Mouse (Mus musculus): ENCODE data around the gene Mei1. TPM values are rescaled to one million over a fixed set of nuclear protein-coding genes. Genes with fewer than 3 reads are reported as not detected.

The Mei1 gene
- polyA plus RNA-seq, 1 experiment from 2014 or later: not detected

- Histone ChIP-seq H3K4me1 (replicated peaks) (peaks cover 29% of the 10 kb centered on the region), H3K4me3 (replicated peaks) (no peak overlapping the region), H3K27me3 (replicated peaks) (no peaks in the 10 kb centered on the region), H3K9me3 (no peaks in the 10 kb centered on the region), H3K4me2 (replicated peaks) (no peak overlapping the region), H3K36me3 (no peaks in the 10 kb centered on the region), H3K9ac (no peak overlapping the region), H3K27ac (peak overlapping the region; percentile 91)
- no peak for ATAC-seq
- WGBS: 31% methylated on average over 2 of the region's 2 CpGs
Observed at GRCm38 (mm10) chr15:82145408-82145807, 75.6 kb downstream of the Mei1 start.

- Histone ChIP-seq H3K27me3 (replicated peaks) (no peaks in the 10 kb centered on the region), H3K27ac (peak overlapping the region; percentile 91), H3K4me3 (replicated peaks) (peak overlapping the region; percentile 90), H3K4me1 (replicated peaks) (peaks cover 29% of the 10 kb centered on the region), H3K9ac (no peak overlapping the region), H3K9me3 (no peaks in the 10 kb centered on the region), H3K36me3 (no peaks in the 10 kb centered on the region), H3K4me2 (replicated peaks) (peak overlapping the region; percentile 80)
- 9% methylated on average over 11 of the region's 11 CpGs for WGBS
- peak; percentile 41 for ATAC-seq
Observed at GRCm38 (mm10) chr15:82145851-82146769, 76.3 kb downstream of the Mei1 start.

- no peaks in the 10 kb centered on the region for H3K9me3 ChIP-seq
- peaks cover 33% of the 10 kb centered on the region for H3K4me1 ChIP-seq (replicated peaks)
- under 1% methylated on average over 62 of the region's 79 CpGs for WGBS
- H3K36me3 ChIP-seq: no peaks in the 10 kb centered on the region
- H3K9ac ChIP-seq: peak within 1 kb of the TSS; percentile 85
- peak; percentile 98 for ATAC-seq
- H3K27ac ChIP-seq: peak within 1 kb of the TSS; percentile 93
- H3K4me3 ChIP-seq (replicated peaks): peak within 1 kb of the TSS; percentile 90
- H3K4me2 ChIP-seq (replicated peaks): peak within 1 kb of the TSS; percentile 80
- H3K27me3 ChIP-seq (replicated peaks): no peaks in the 10 kb centered on the region
Observed at GRCm38 (mm10) chr15:82146770-82147610, 77.2 kb downstream of the Mei1 start, which contains the start of gene Srebf2. Srebf2 (plus strand) TSS chr15:82147181.

DNA sequence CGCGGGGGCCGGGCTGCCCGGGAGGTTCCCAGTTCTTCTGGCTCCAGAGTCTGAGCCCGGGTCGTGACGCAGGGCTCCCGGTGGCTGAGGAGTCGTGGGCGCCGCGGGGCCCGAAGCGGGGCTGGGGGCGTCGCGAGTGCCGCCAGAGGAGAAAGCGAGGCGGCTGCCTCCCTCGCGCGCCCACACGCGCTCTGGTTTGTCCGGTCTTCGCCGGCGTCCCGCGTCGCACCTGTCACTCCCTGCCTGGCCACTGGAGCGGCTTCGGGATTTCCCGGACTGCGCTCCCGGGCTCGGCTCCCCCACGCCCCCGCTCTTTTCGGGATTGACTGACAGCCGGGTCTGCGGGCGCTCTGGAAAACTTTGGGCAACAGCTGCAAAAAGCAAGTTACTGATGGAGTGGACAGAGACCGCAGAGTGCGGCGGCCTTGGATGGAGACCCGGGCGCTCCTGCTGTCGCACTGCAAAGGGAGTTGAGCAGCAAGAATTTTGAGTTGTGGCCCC lies 77.9 kb downstream of the Mei1 start:
- Histone ChIP-seq H3K4me1 (replicated peaks) (peaks cover 40% of the 10 kb centered on the region), H3K27ac (peak overlapping the region; percentile 93), H3K4me2 (replicated peaks) (peak overlapping the region; percentile 80), H3K36me3 (no peaks in the 10 kb centered on the region), H3K9ac (peak overlapping the region; percentile 85), H3K4me3 (replicated peaks) (peak overlapping the region; percentile 90), H3K27me3 (replicated peaks) (no peaks in the 10 kb centered on the region), H3K9me3 (no peaks in the 10 kb centered on the region)
- WGBS: under 1% methylated on average over 50 of the region's 50 CpGs
- ATAC-seq: no peak; the same call in 1 of the 2 replicates

DNA sequence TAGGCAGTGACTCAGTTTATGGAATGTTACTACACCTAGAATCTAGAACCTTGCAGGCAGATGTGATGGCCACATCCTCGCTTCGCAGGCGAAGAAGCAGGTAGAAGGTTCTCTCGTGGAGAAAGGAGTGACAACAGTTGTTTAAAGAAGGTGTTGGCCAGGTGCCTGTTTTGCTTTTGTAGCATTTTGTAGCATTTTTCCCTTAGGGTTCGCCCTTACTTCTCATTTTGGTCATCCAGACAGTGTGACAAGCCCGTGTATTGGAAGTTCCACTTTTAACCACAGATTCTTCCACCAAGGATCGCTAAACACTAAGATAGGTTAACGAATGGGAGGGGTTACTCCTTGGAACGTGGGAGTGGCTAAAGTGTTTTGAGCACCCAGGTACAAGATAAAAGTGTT lies 78.7 kb downstream of the Mei1 start:
- H3K9ac ChIP-seq: peak overlapping the region; percentile 85
- peak overlapping the region; percentile 93; the same call in 1 of the 2 replicates for H3K27ac ChIP-seq
- H3K4me3 ChIP-seq (replicated peaks): peak overlapping the region; percentile 90
- no peaks in the 10 kb centered on the region for H3K36me3 ChIP-seq
- H3K4me2 ChIP-seq (replicated peaks): peak overlapping the region; percentile 80
- no peaks in the 10 kb centered on the region for H3K9me3 ChIP-seq
- no peak for ATAC-seq
- peaks cover 40% of the 10 kb centered on the region for H3K4me1 ChIP-seq (replicated peaks)
- WGBS: 15% methylated on average over 9 of the region's 9 CpGs
- H3K27me3 ChIP-seq (replicated peaks): no peaks in the 10 kb centered on the region

DNA sequence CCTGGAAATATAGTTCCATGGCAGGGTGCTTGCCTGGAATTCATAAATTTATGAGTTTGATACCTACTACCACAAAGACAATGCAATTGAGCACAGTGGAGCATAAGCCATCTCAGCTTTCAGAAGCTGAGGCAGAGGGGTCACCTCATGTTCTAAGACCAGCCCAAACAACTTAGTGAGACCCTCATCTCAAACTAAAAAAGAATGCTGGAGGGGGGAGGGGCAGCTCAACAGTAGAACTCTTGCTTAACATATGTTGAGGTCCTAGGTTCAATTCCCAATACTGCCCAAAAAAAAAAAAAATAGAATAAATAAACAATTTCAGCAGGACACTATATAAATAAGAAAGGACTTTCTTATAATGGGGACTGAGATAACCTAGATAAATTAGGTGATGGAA lies 80.2 kb downstream of the Mei1 start:
- Histone ChIP-seq H3K4me3 (replicated peaks) (no peak overlapping the region), H3K9ac (no peak overlapping the region), H3K27ac (no peak overlapping the region), H3K27me3 (replicated peaks) (no peaks in the 10 kb centered on the region), H3K9me3 (no peaks in the 10 kb centered on the region), H3K4me2 (replicated peaks) (no peak overlapping the region), H3K4me1 (replicated peaks) (peaks cover 39% of the 10 kb centered on the region), H3K36me3 (0 out of 2 replicates have a peak, but pooled peaks cover 2% of the 10 kb centered on the region)
- ATAC-seq: no peak

GRCm38 (mm10) chr15:82151176-82151575 lies 81.4 kb downstream of the Mei1 start:
- Histone ChIP-seq H3K27me3 (replicated peaks) (no peaks in the 10 kb centered on the region), H3K27ac (no peak overlapping the region), H3K4me3 (replicated peaks) (no peak overlapping the region), H3K36me3 (0 out of 2 replicates have a peak, but pooled peaks cover 2% of the 10 kb centered on the region), H3K9me3 (no peaks in the 10 kb centered on the region), H3K9ac (no peak overlapping the region), H3K4me2 (replicated peaks) (no peak overlapping the region), H3K4me1 (replicated peaks) (peaks cover 31% of the 10 kb centered on the region)
- WGBS: 84% methylated on average over 4 of the region's 4 CpGs
- no peak for ATAC-seq

DNA sequence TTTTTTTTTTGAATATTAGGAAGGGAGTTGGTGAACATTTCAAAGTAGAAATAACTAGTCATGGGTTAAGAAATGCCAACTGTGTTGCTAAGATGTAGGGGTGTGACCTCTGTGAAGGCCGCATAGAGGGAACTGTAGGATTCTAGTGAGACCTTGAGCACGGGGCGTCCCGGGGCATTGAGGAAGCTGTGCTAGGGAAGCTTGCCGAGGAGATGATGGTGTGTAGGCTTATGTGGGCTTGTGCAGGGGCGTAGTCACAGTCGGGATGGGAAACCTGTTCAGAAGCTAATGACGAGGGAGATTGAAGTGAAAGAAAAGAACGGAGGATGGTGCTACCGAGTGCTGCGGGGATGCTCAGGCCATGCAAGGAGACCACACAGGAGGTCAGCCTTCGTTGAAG lies 82.2 kb downstream of the Mei1 start:
- Histone ChIP-seq H3K27ac (no peak overlapping the region), H3K4me2 (replicated peaks) (no peak overlapping the region), H3K36me3 (0 out of 2 replicates have a peak, but pooled peaks cover 2% of the 10 kb centered on the region), H3K27me3 (replicated peaks) (no peaks in the 10 kb centered on the region), H3K9ac (no peak overlapping the region), H3K9me3 (no peaks in the 10 kb centered on the region), H3K4me3 (replicated peaks) (no peak overlapping the region), H3K4me1 (replicated peaks) (peaks cover 30% of the 10 kb centered on the region)
- 78% methylated on average over 12 of the region's 12 CpGs for WGBS
- ATAC-seq: no peak

GRCm38 (mm10) chr15:82152435-82152834 lies 82.6 kb downstream of the Mei1 start:
- 74% methylated on average over 7 of the region's 7 CpGs for WGBS
- Histone ChIP-seq H3K9me3 (no peaks in the 10 kb centered on the region), H3K27ac (no peak overlapping the region), H3K4me3 (replicated peaks) (no peak overlapping the region), H3K27me3 (replicated peaks) (no peaks in the 10 kb centered on the region), H3K9ac (no peak overlapping the region), H3K4me1 (replicated peaks) (peaks cover 33% of the 10 kb centered on the region), H3K36me3 (0 out of 2 replicates have a peak, but pooled peaks cover 2% of the 10 kb centered on the region), H3K4me2 (replicated peaks) (no peak overlapping the region)
- no peak for ATAC-seq

- WGBS: 91% methylated on average over 6 of the region's 6 CpGs
- H3K4me1 ChIP-seq (replicated peaks): peaks cover 57% of the 10 kb centered on the region
- no peak for ATAC-seq
- no peak overlapping the region for H3K4me2 ChIP-seq (replicated peaks)
- 0 out of 2 replicates have a peak, but pooled peaks cover 2% of the 10 kb centered on the region for H3K36me3 ChIP-seq
- no peaks in the 10 kb centered on the region for H3K27me3 ChIP-seq (replicated peaks)
- H3K27ac ChIP-seq: no peak overlapping the region
- no peak overlapping the region for H3K4me3 ChIP-seq (replicated peaks)
- H3K9ac ChIP-seq: no peak overlapping the region
- no peaks in the 10 kb centered on the region for H3K9me3 ChIP-seq
Observed at GRCm38 (mm10) chr15:82156298-82156697, 86.5 kb downstream of the Mei1 start.

GRCm38 (mm10) chr15:82156902-82157301 lies 87.1 kb downstream of the Mei1 start:
- no peak overlapping the region for H3K27ac ChIP-seq
- peaks cover 59% of the 10 kb centered on the region for H3K4me1 ChIP-seq (replicated peaks)
- 52% methylated on average over 10 of the region's 10 CpGs for WGBS

More at GRCm38 (mm10) chr15:82156902-82157301, 87.1 kb downstream of the Mei1 start:
- H3K4me3 ChIP-seq (replicated peaks): no peak overlapping the region
- H3K4me2 ChIP-seq (replicated peaks): no peak overlapping the region
- ATAC-seq: no peak
- H3K27me3 ChIP-seq (replicated peaks): no peaks in the 10 kb centered on the region
- H3K9me3 ChIP-seq: no peaks in the 10 kb centered on the region
- 0 out of 2 replicates have a peak, but pooled peaks cover 2% of the 10 kb centered on the region for H3K36me3 ChIP-seq
- H3K9ac ChIP-seq: no peak overlapping the region
